Mouse (Mus musculus) kidney, postnatal 0 days (tissue): ENCODE measurements around the gene Cnot6. TPM values are rescaled to one million over a fixed set of nuclear protein-coding genes. Genes with fewer than 3 reads are reported as not detected.

Source experiments
- ATAC-seq: fragments of 200-750 bp; cut with Nextera tagmentation; replicated peaks from 2 replicates; pipeline ENCODE4 v1.8.0; 2017; ENCODE audit warnings: low read depth, moderate number of reproducible peaks, moderate TSS enrichment, moderate library complexity; ENCODE audit not compliant: low FRiP score
- DNase-seq: peaks from one replicate; pipeline ENCODE4 v3.0.0-alpha.2; 2016; ENCODE audit warnings: low spot score
- H3K27ac ChIP-seq: fragments of 300-500 bp; sonication (generic); 2 replicates; pipeline ENCODE4 v1.5.1; 2014; ENCODE audit warnings: mild to moderate bottlenecking
- H3K27me3 ChIP-seq: fragments of 300-500 bp; sonication (generic); 2 replicates; pipeline ENCODE4 v1.6.1; 2014; ENCODE audit warnings: low read length, mixed read lengths; ENCODE audit not compliant: insufficient read depth
- H3K36me3 ChIP-seq: fragments of 300-500 bp; sonication (generic); 2 replicates; pipeline ENCODE4 v1.6.1; 2014; ENCODE audit warnings: low read length, mixed read lengths; ENCODE audit not compliant: insufficient read depth
- H3K4me1 ChIP-seq: fragments of 300-500 bp; sonication (generic); replicated peaks from 2 replicates; pipeline ENCODE4 v1.6.1; 2014; ENCODE audit warnings: antibody characterized with exemption, low read length, mixed read lengths; ENCODE audit not compliant: insufficient read depth
- H3K4me2 ChIP-seq: fragments of 300-500 bp; sonication (generic); 2 replicates; pipeline ENCODE4 v1.6.1; 2014; ENCODE audit warnings: mild to moderate bottlenecking, low read length, moderate library complexity, mixed read lengths
- H3K4me3 ChIP-seq: fragments of 300-500 bp; sonication (generic); replicated peaks from 2 replicates; pipeline ENCODE4 v1.5.1; 2014; ENCODE audit warnings: low read depth, low read length
- H3K9ac ChIP-seq: fragments of 300-500 bp; sonication (generic); 2 replicates; pipeline ENCODE4 v1.6.1; 2014; ENCODE audit warnings: low read depth, low read length
- H3K9me3 ChIP-seq: fragments of 300-500 bp; sonication (generic); replicated peaks from 2 replicates; pipeline ENCODE4 v1.6.1; 2016; ENCODE audit warnings: low read length, inconsistent platforms, mixed read lengths
- CTCF ChIP-seq: IDR thresholded peaks from 2 replicates; pipeline ENCODE4 v1.5.1; 2016; ENCODE audit warnings: antibody characterized with exemption, low read depth, mild to moderate bottlenecking, moderate library complexity
- WGBS: fragments of 180-500 bp; shearing (Covaris S2); extraction: QIAGEN DNeasy Blood & Tissue Kit; methylation state at CpG from one replicate; pipeline ENCODE4 v1.1.7; 2014; 5-methylcytosine and 5-hydroxymethylcytosine counted together
- polyA plus RNA-seq: library from polyadenylated mRNA; unstranded; fragments of >200 nt; fragmentation: Nextera tagmentation; extraction: Ambion mirVana; gene quantifications from 2 replicates; pipeline ENCODE4 v1.2.1, GENCODE M21; 2015

Cnot6 gene
- polyA plus RNA-seq, 1 experiment from 2014 or later = 54.4 TPM

- Histone ChIP-seq H3K9me3 (no peaks in the 10 kb centered on the region), H3K27me3 (no peaks in the 10 kb centered on the region), H3K4me2 (no peak overlapping the region), H3K36me3 (peaks cover 27% of the 10 kb centered on the region), H3K9ac (no peak overlapping the region), H3K4me3 (no peak overlapping the region), H3K4me1 (no peaks in the 10 kb centered on the region), H3K27ac (no peak overlapping the region)
- no peak for TF ChIP-seq CTCF
- WGBS = 95% methylated on average over 8 of the region's 8 CpGs
- ATAC-seq = no peak
- no peak for DNase-seq
Observed at GRCm38 (mm10) chr11:49702014-49702413, 10.5 kb downstream of the Cnot6 start.

GRCm38 (mm10) chr11:49699079-49699478 is 13.4 kb downstream of the Cnot6 start:
- Histone ChIP-seq H3K4me1 (no peaks in the 10 kb centered on the region), H3K4me3 (no peak overlapping the region), H3K4me2 (no peak overlapping the region), H3K9ac (no peak overlapping the region), H3K36me3 (peaks cover 27% of the 10 kb centered on the region), H3K27me3 (no peaks in the 10 kb centered on the region), H3K9me3 (no peaks in the 10 kb centered on the region), H3K27ac (no peak overlapping the region)
- TF ChIP-seq CTCF = no peak
- WGBS = 93% methylated on average over 1 of the region's 1 CpGs
- DNase-seq (no peak), ATAC-seq (no peak)

- H3K27me3 ChIP-seq = no peaks in the 10 kb centered on the region
- no peak for TF ChIP-seq CTCF
- H3K9me3 ChIP-seq = no peaks in the 10 kb centered on the region
- H3K9ac ChIP-seq = no peak overlapping the region
- WGBS = 95% methylated on average over 5 of the region's 5 CpGs
- H3K4me2 ChIP-seq = no peak overlapping the region
- ATAC-seq = no peak
- no peak overlapping the region for H3K27ac ChIP-seq
- DNase-seq = no peak
- no peaks in the 10 kb centered on the region for H3K4me1 ChIP-seq
- H3K36me3 ChIP-seq = peaks cover 27% of the 10 kb centered on the region
- H3K4me3 ChIP-seq = no peak overlapping the region
Observed at GRCm38 (mm10) chr11:49697779-49698178, 14.7 kb downstream of the Cnot6 start.

- Histone ChIP-seq H3K9ac (no peak overlapping the region), H3K4me3 (no peak overlapping the region), H3K4me2 (no peak overlapping the region), H3K9me3 (no peaks in the 10 kb centered on the region), H3K27ac (no peak overlapping the region), H3K27me3 (no peaks in the 10 kb centered on the region), H3K4me1 (no peaks in the 10 kb centered on the region), H3K36me3 (peaks cover 26% of the 10 kb centered on the region)
- DNase-seq (no peak), ATAC-seq (no peak)
- no peak for TF ChIP-seq CTCF
- 86% methylated on average over 2 of the region's 2 CpGs for WGBS
Observed at GRCm38 (mm10) chr11:49696472-49696871, 16.1 kb downstream of the Cnot6 start.

GRCm38 (mm10) chr11:49695695-49696094 is 16.8 kb downstream of the Cnot6 start:
- H3K27ac ChIP-seq = no peak overlapping the region
- no peaks in the 10 kb centered on the region for H3K27me3 ChIP-seq
- no peaks in the 10 kb centered on the region for H3K9me3 ChIP-seq
- H3K4me2 ChIP-seq = no peak overlapping the region
- ATAC-seq = no peak
- no peak overlapping the region for H3K9ac ChIP-seq
- TF ChIP-seq CTCF = no peak
- H3K4me1 ChIP-seq = no peaks in the 10 kb centered on the region
- 91% methylated on average over 2 of the region's 2 CpGs for WGBS
- H3K36me3 ChIP-seq = peaks cover 21% of the 10 kb centered on the region
- no peak for DNase-seq
- H3K4me3 ChIP-seq = no peak overlapping the region

- TF ChIP-seq CTCF = no peak
- no peaks in the 10 kb centered on the region for H3K9me3 ChIP-seq
- H3K4me3 ChIP-seq = no peak overlapping the region
- DNase-seq = no peak
- no peaks in the 10 kb centered on the region for H3K4me1 ChIP-seq
- H3K27me3 ChIP-seq = no peaks in the 10 kb centered on the region
- 94% methylated on average over 3 of the region's 3 CpGs for WGBS
- peaks cover 21% of the 10 kb centered on the region for H3K36me3 ChIP-seq
- no peak for ATAC-seq
- no peak overlapping the region for H3K9ac ChIP-seq
- no peak overlapping the region for H3K4me2 ChIP-seq
- no peak overlapping the region for H3K27ac ChIP-seq
Observed at GRCm38 (mm10) chr11:49695013-49695412, 17.5 kb downstream of the Cnot6 start.

GRCm38 (mm10) chr11:49684237-49684973 is 28.1 kb downstream of the Cnot6 start:
- Histone ChIP-seq H3K4me1 (no peaks in the 10 kb centered on the region), H3K9ac (no peak overlapping the region), H3K4me3 (no peak overlapping the region), H3K4me2 (no peak overlapping the region), H3K9me3 (no peaks in the 10 kb centered on the region), H3K27ac (no peak overlapping the region), H3K27me3 (no peaks in the 10 kb centered on the region), H3K36me3 (peaks cover 47% of the 10 kb centered on the region)
- ATAC-seq (no peak), DNase-seq (no peak)
- no peak for TF ChIP-seq CTCF
- 97% methylated on average over 12 of the region's 12 CpGs for WGBS
